ENCODE assay signal across 17 mouse cellular contexts in genomic region chr8:114615413-114615812, GRCm38 (mm10).
A peak's percentile ranks its signal among the peaks of the same experiment; 100 is the strongest.
DNase-seq lines count a peak whose midpoint lies in the region; ATAC-seq and TF ChIP-seq lines count a peak whose summit lies in the region.
"Had no signal": no experiment of that assay in that cellular context is flagged by ENCODE, and none has a peak within 500 bp of the region (broad histone marks: within the 10 kb centered on the region; RNA-seq: fewer than 3 reads in every experiment).

No protein-coding gene starts in this region.

- H3K4me1 ChIP-seq in intestine, embryonic 14.5 days (replicated peaks; ENCODE audit: control insufficient read depth, insufficient read depth, low read length) = peaks cover 3% of the 10 kb centered on the region; the same call in 1 of the 2 replicates
- H3K4me1 ChIP-seq in intestine, postnatal 0 days (replicated peaks; ENCODE audit: control insufficient read depth, insufficient read depth, low read length) = no peaks in the 10 kb centered on the region
- H3K4me1 ChIP-seq in lung, embryonic 16.5 days (replicated peaks; ENCODE audit: control insufficient read depth, insufficient read depth, low read length) = peaks cover 6% of the 10 kb centered on the region; the same call in 1 of the 2 replicates
- 0 out of 2 replicates have a peak, but pooled peaks cover 3% of the 10 kb centered on the region for H3K4me1 ChIP-seq in intestine, embryonic 15.5 days (replicated peaks)
- peaks cover 21% of the 10 kb centered on the region for H3K4me1 ChIP-seq in midbrain, embryonic 10.5 days
- H3K4me1 ChIP-seq: forebrain, embryonic 12.5 days had no signal

- H3K4me3 ChIP-seq in intestine, embryonic 14.5 days (ENCODE audit: low read depth, low read length) = no peak overlapping the region
- no peak overlapping the region for H3K4me3 ChIP-seq in intestine, postnatal 0 days (ENCODE audit: low read depth, low read length)
- no peak overlapping the region for H3K4me3 ChIP-seq in lung, embryonic 16.5 days (ENCODE audit: low read length)
- H3K4me3 ChIP-seq in intestine, embryonic 15.5 days (replicated peaks) = no peak overlapping the region
- H3K4me3 ChIP-seq in midbrain, embryonic 10.5 days = no peak overlapping the region
- H3K4me3 ChIP-seq: forebrain, embryonic 12.5 days; heart, embryonic 15.5 days; hindbrain, embryonic 13.5 days had no signal

- WGBS in intestine, embryonic 14.5 days = 31% methylated on average over 4 of the region's 4 CpGs
- WGBS in intestine, postnatal 0 days = 53% methylated on average over 4 of the region's 4 CpGs
- WGBS in lung, embryonic 16.5 days = 43% methylated on average over 4 of the region's 4 CpGs
- 48% methylated on average over 4 of the region's 4 CpGs for WGBS in intestine, embryonic 15.5 days
- 81% methylated on average over 4 of the region's 4 CpGs for WGBS in midbrain, embryonic 10.5 days

- H3K36me3 ChIP-seq in intestine, embryonic 14.5 days (ENCODE audit: control insufficient read depth, insufficient read depth, low read length) = no peaks in the 10 kb centered on the region
- H3K36me3 ChIP-seq in intestine, postnatal 0 days (ENCODE audit: control insufficient read depth, insufficient read depth) = no peaks in the 10 kb centered on the region
- no peaks in the 10 kb centered on the region for H3K36me3 ChIP-seq in lung, embryonic 16.5 days (ENCODE audit: control insufficient read depth, insufficient read depth, low read length)
- H3K36me3 ChIP-seq in intestine, embryonic 15.5 days = no peaks in the 10 kb centered on the region
- no peaks in the 10 kb centered on the region for H3K36me3 ChIP-seq in midbrain, embryonic 10.5 days
- H3K36me3 ChIP-seq: forebrain, embryonic 12.5 days; heart, embryonic 15.5 days; hindbrain, embryonic 13.5 days had no signal

- H3K27me3 ChIP-seq in intestine, embryonic 14.5 days (replicated peaks; ENCODE audit: control insufficient read depth, insufficient read depth, low read length) = no peaks in the 10 kb centered on the region
- H3K27me3 ChIP-seq in intestine, postnatal 0 days (replicated peaks; ENCODE audit: control insufficient read depth, insufficient read depth, low read length) = no peaks in the 10 kb centered on the region
- no peaks in the 10 kb centered on the region for H3K27me3 ChIP-seq in lung, embryonic 16.5 days (ENCODE audit: control insufficient read depth, insufficient read depth, low read depth, low read length)
- H3K27me3 ChIP-seq in intestine, embryonic 15.5 days (replicated peaks) = no peaks in the 10 kb centered on the region
- no peaks in the 10 kb centered on the region for H3K27me3 ChIP-seq in midbrain, embryonic 10.5 days (ENCODE audit: low read depth, poor library complexity, severe bottlenecking)
- H3K27me3 ChIP-seq: forebrain, embryonic 12.5 days; heart, embryonic 15.5 days; hindbrain, embryonic 13.5 days had no signal

- H3K9ac ChIP-seq in intestine, embryonic 14.5 days (ENCODE audit: low read length) = no peak overlapping the region
- H3K9ac ChIP-seq in intestine, postnatal 0 days (ENCODE audit: low read depth, low read length) = no peak overlapping the region
- no peak overlapping the region for H3K9ac ChIP-seq in lung, embryonic 16.5 days (ENCODE audit: low read length)
- no peak overlapping the region for H3K9ac ChIP-seq in intestine, embryonic 15.5 days
- H3K9ac ChIP-seq: forebrain, embryonic 12.5 days; heart, embryonic 15.5 days; hindbrain, embryonic 13.5 days had no signal

- no peak for DNase-seq in intestine, embryonic 14.5 days (ENCODE audit: low spot score)
- DNase-seq in lung, postnatal 10 days = no peak
- no peak for DNase-seq in spleen, postnatal 4 days (ENCODE audit: low spot score in 2 of 2)
- no peak for DNase-seq in midbrain, embryonic 10.5 days (ENCODE audit: low spot score)
- DNase-seq: cerebellum, adult 11-12 months; cerebellum, adult 9-10 months; cerebellum, postnatal 25 days; gastrocnemius, postnatal 10 days; heart, adult 18-20 months had no signal

- ATAC-seq in intestine, embryonic 14.5 days (replicated peaks; ENCODE audit: low FRiP score, low TSS enrichment, low read depth) = no peak
- no peak for ATAC-seq in intestine, postnatal 0 days
- ATAC-seq in lung, embryonic 16.5 days (ENCODE audit: low read depth) = no peak
- no peak for ATAC-seq in intestine, embryonic 15.5 days
- ATAC-seq: forebrain, embryonic 16.5 days had no signal

- 0 out of 2 replicates have a peak, but pooled peaks cover 4% of the 10 kb centered on the region for H3K9me3 ChIP-seq in intestine, embryonic 14.5 days (ENCODE audit: control insufficient read depth, low read length)
- H3K9me3 ChIP-seq in intestine, postnatal 0 days (ENCODE audit: control insufficient read depth) = no peaks in the 10 kb centered on the region
- H3K9me3 ChIP-seq in lung, embryonic 16.5 days (ENCODE audit: control insufficient read depth, low read length) = no peaks in the 10 kb centered on the region
- H3K9me3 ChIP-seq in intestine, embryonic 15.5 days = no peaks in the 10 kb centered on the region
- no peaks in the 10 kb centered on the region for H3K9me3 ChIP-seq in midbrain, embryonic 10.5 days (replicated peaks)
- H3K9me3 ChIP-seq: forebrain, embryonic 12.5 days; heart, embryonic 15.5 days had no signal

- no peak for TF ChIP-seq CTCF in intestine, postnatal 0 days (IDR thresholded peaks at IDR 0.05; ENCODE audit: low read depth)

- H3K4me2 ChIP-seq in intestine, embryonic 14.5 days (ENCODE audit: low read length) = no peak overlapping the region
- H3K4me2 ChIP-seq in intestine, postnatal 0 days (replicated peaks; ENCODE audit: low read depth) = no peak overlapping the region
- H3K4me2 ChIP-seq in lung, embryonic 16.5 days (ENCODE audit: low read depth, low read length) = no peak overlapping the region
- no peak overlapping the region for H3K4me2 ChIP-seq in intestine, embryonic 15.5 days (replicated peaks)
- H3K4me2 ChIP-seq: forebrain, embryonic 12.5 days; heart, embryonic 11.5 days; heart, embryonic 15.5 days; hindbrain, embryonic 13.5 days had no signal

- H3K27ac ChIP-seq in intestine, embryonic 14.5 days (ENCODE audit: low read depth) = peak overlapping the region; percentile 27
- no peak overlapping the region for H3K27ac ChIP-seq in intestine, postnatal 0 days (ENCODE audit: low read depth, low read length)
- peak overlapping the region; percentile 71 for H3K27ac ChIP-seq in lung, embryonic 16.5 days (ENCODE audit: low read length)
- peak overlapping the region; percentile 60; the same call in 1 of the 2 replicates for H3K27ac ChIP-seq in intestine, embryonic 15.5 days
- H3K27ac ChIP-seq in midbrain, embryonic 10.5 days (replicated peaks) = no peak overlapping the region
- H3K27ac ChIP-seq: forebrain, embryonic 12.5 days; heart, embryonic 15.5 days; hindbrain, embryonic 13.5 days had no signal

Comparison
In these comparisons a context has a peak if more than half of its experiments do, and no peak if none do; other contexts are left out.
1. H3K27ac ChIP-seq: peak in intestine, embryonic 14.5 days (single experiment), lung, embryonic 16.5 days (single experiment) and intestine, embryonic 15.5 days (single experiment); none in intestine, postnatal 0 days (single experiment) and midbrain, embryonic 10.5 days (single experiment).